Mouse (Mus musculus): ENCODE data around the gene Olfr48. TPM values are rescaled to one million over a fixed set of nuclear protein-coding genes. Genes with fewer than 3 reads are reported as not detected.

Olfr48 gene
- total and polyA plus RNA-seq, 3 experiments, result not detected

DNA sequence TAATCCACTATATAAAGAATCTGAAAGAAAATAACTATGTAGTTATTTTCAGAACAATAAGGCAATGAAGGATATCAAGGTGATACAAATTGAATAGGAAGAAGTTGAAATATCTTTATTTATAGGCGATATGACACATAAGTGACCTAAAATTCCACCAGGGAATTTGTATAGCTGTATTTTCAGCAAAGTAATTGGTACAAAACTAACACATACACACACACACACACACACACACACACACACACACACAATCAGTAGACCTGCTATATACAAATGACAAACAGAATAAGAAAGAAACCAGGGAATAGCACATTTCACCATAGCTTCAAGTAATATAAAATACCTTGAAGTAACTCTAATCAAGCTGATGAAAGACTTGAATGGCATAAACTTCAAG, 27.8 kb downstream of the Olfr48 start:
- peaks cover 2% of the 10 kb centered on the region for H3K9me3 ChIP-seq (replicated peaks; ENCODE audit: low read length)
- H3K27me3 ChIP-seq (replicated peaks), result no peaks in the 10 kb centered on the region
- H3K9ac ChIP-seq (ENCODE audit: insufficient read depth, low read depth), result no peak overlapping the region
- dilution Hi-C loops (cut with MboI; ENCODE audit: extremely low pct_ligation_motif_present, extremely low pct_unique_long_range_greater_than_20kb, low sequenced_read_pairs), result no loop called here
- no peak overlapping the region for H3K27ac ChIP-seq (ENCODE audit: insufficient read depth, low read depth)
- in situ Hi-C loops (cut with MboI; ENCODE audit: low pct_ligation_motif_present, low pct_unique_long_range_greater_than_20kb, low sequenced_read_pairs), result no loop called here
- no peak for DNase-seq (ENCODE audit: extremely low read depth)
- H3K79me2 ChIP-seq (replicated peaks; ENCODE audit: control insufficient read depth, extremely low read depth, insufficient read depth, poor library complexity, severe bottlenecking), result no peaks in the 10 kb centered on the region
- H3K4me2 ChIP-seq (ENCODE audit: insufficient read depth, low read depth, poor library complexity, severe bottlenecking), result no peak overlapping the region
- no peaks in the 10 kb centered on the region for H3K4me1 ChIP-seq (ENCODE audit: control insufficient read depth in 1 of 2, insufficient read depth in 2 of 2)
- TF ChIP-seq ZNF384 (IDR thresholded peaks at IDR 0.05; ENCODE audit: low read depth, low read length) (no peak), ELF1 (IDR thresholded peaks at IDR 0.05; ENCODE audit: low read depth, low read length) (no peak), ZKSCAN1 (IDR thresholded peaks at IDR 0.05; ENCODE audit: borderline replicate concordance, low read depth, low read length) (no peak), E2F4 (IDR thresholded peaks at IDR 0.05; ENCODE audit: insufficient replicate concordance, low read depth, low read length) (no peak), BHLHE40 (IDR thresholded peaks at IDR 0.05; ENCODE audit: low read depth, low read length) (no peak), ZC3H11A (IDR thresholded peaks at IDR 0.05; ENCODE audit: low read depth, low read length) (no peak), GABPA (IDR thresholded peaks at IDR 0.05; ENCODE audit: insufficient replicate concordance, low read depth, low read length) (no peak), MXI1 (IDR thresholded peaks at IDR 0.05; ENCODE audit: low read depth, low read length) (no peak), JUN (IDR thresholded peaks at IDR 0.05; ENCODE audit: insufficient read depth, low read depth, low read length) (no peak), PAX5 (IDR thresholded peaks at IDR 0.05; ENCODE audit: low read length) (no peak)
- H3K36me3 ChIP-seq (replicated peaks in 1 of 2; ENCODE audit: control insufficient read depth in 1 of 2, insufficient read depth in 1 of 2, low read length in 1 of 2), result no peaks in the 10 kb centered on the region
- H3K4me3 ChIP-seq (replicated peaks in 1 of 3; ENCODE audit: low read depth in 2 of 3, low read length in 2 of 3, poor library complexity in 1 of 3), result no peak overlapping the region

DNA sequence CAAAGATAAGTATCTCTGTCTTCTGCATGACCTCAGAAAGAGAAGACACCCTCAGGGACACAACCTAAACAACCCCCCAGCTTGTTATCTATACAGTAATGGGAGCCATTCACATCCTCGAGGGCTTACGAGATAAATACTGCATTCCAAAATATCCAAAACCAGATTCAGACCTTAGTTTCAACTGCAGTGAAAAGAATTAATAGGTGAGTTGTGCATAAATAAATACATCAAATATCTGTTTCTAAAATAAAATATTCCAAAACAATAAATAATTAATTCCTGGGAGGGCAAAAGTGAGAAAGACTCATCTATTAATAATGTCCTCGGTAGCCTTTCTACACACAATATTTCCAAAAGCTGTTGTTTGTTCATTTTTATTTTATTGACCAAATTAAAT, 36.3 kb downstream of the Olfr48 start, which contains the start of gene Olfr1255:
TSS of gene Olfr1255 (plus strand) at position 301 of the 400 bp plus-strand sequence.
- Histone ChIP-seq H3K27ac (ENCODE audit: insufficient read depth, low read depth) (no peak within 1 kb of the TSS), H3K79me2 (replicated peaks; ENCODE audit: control insufficient read depth, extremely low read depth, insufficient read depth, poor library complexity, severe bottlenecking) (no peaks in the 10 kb centered on the region), H3K36me3 (replicated peaks in 1 of 2; ENCODE audit: control insufficient read depth in 1 of 2, insufficient read depth in 1 of 2, low read length in 1 of 2) (no peaks in the 10 kb centered on the region), H3K9ac (ENCODE audit: insufficient read depth, low read depth) (no peak within 1 kb of the TSS), H3K9me3 (replicated peaks; ENCODE audit: low read length) (peaks cover 11% of the 10 kb centered on the region), H3K4me2 (ENCODE audit: insufficient read depth, low read depth, poor library complexity, severe bottlenecking) (no peak within 1 kb of the TSS), H3K4me1 (ENCODE audit: control insufficient read depth in 1 of 2, insufficient read depth in 2 of 2) (no peaks in the 10 kb centered on the region), H3K4me3 (replicated peaks in 1 of 3; ENCODE audit: low read depth in 2 of 3, low read length in 2 of 3, poor library complexity in 1 of 3) (no peak within 1 kb of the TSS), H3K27me3 (replicated peaks) (no peaks in the 10 kb centered on the region)
- in situ Hi-C loops (cut with MboI; ENCODE audit: low pct_ligation_motif_present, low pct_unique_long_range_greater_than_20kb, low sequenced_read_pairs) (no loop called here), dilution Hi-C loops (cut with MboI; ENCODE audit: extremely low pct_ligation_motif_present, extremely low pct_unique_long_range_greater_than_20kb, low sequenced_read_pairs) (no loop called here)
- TF ChIP-seq SIN3A (IDR thresholded peaks at IDR 0.05; ENCODE audit: low read length) (no peak), USF1 (IDR thresholded peaks at IDR 0.05; ENCODE audit: low read depth, low read length) (no peak), MAZ (IDR thresholded peaks at IDR 0.05; ENCODE audit: low read depth, low read length) (no peak), HCFC1 (IDR thresholded peaks at IDR 0.05; ENCODE audit: low read depth, low read length) (no peak), BHLHE40 (IDR thresholded peaks at IDR 0.05; ENCODE audit: low read depth, low read length) (no peak), POLR2A (IDR thresholded peaks at IDR 0.05; ENCODE audit: low read depth, low read length) (no peak), NRF1 (IDR thresholded peaks at IDR 0.05; ENCODE audit: low read depth, low read length) (no peak), MAFK (IDR thresholded peaks at IDR 0.05; ENCODE audit: insufficient replicate concordance, low read length) (no peak), CHD2 (IDR thresholded peaks at IDR 0.05; ENCODE audit: low read length) (no peak), ZNF384 (IDR thresholded peaks at IDR 0.05; ENCODE audit: low read depth, low read length) (no peak), ZMIZ1 (IDR thresholded peaks at IDR 0.05; ENCODE audit: low read depth, low read length) (no peak), JUND (conservative IDR thresholded peaks at IDR 0.05; ENCODE audit: low read depth, low read length) (no peak), RCOR1 (conservative IDR thresholded peaks at IDR 0.05; ENCODE audit: low read depth, low read length) (no peak), ZC3H11A (IDR thresholded peaks at IDR 0.05; ENCODE audit: low read depth, low read length) (no peak), CHD1 (IDR thresholded peaks at IDR 0.05; ENCODE audit: low read depth, low read length) (no peak), TBP (conservative IDR thresholded peaks at IDR 0.05; ENCODE audit: low read depth, low read length) (no peak)
- DNase-seq (ENCODE audit: extremely low read depth), result no peak
